Mouse (Mus musculus): ENCODE measurements around the gene Gbp4. TPM values are rescaled to one million over a fixed set of nuclear protein-coding genes. Genes with fewer than 3 reads are reported as not detected.
"Not testable (repeated sequence)": the region's sequence is repeated elsewhere in the genome, so short reads cannot be mapped to it uniquely, and the experiment has no call there.

The Gbp4 gene
- 3.6 and 4.6 TPM in 2 replicates for polyA plus RNA-seq (2011; ENCODE audit: insufficient read depth, insufficient read length, low replicate concordance, missing spikeins)

- WGBS, result 2% methylated on average over 2 of the region's 2 CpGs
- H3K27ac ChIP-seq (ENCODE audit: control insufficient read depth, insufficient read depth, low read depth, low read length, poor library complexity); H3K4me1 ChIP-seq (ENCODE audit: control insufficient read depth, insufficient read depth, low read length): not testable (repeated sequence)
- H3K4me3 ChIP-seq (replicated peaks; ENCODE audit: control insufficient read depth, low read depth, low read length), result peak within 1 kb of the TSS; percentile 40
Measured at GRCm38 (mm10) chr5:105139409-105140088, at the start of gene Gbp4, which contains the start of the genes Gbp9 and Gbp8. Gene Gbp4 (minus strand): TSS chr5:105139586. Gene Gbp9 (minus strand): TSS chr5:105139539. Gene Gbp8 (minus strand): TSS chr5:105139540.

DNA sequence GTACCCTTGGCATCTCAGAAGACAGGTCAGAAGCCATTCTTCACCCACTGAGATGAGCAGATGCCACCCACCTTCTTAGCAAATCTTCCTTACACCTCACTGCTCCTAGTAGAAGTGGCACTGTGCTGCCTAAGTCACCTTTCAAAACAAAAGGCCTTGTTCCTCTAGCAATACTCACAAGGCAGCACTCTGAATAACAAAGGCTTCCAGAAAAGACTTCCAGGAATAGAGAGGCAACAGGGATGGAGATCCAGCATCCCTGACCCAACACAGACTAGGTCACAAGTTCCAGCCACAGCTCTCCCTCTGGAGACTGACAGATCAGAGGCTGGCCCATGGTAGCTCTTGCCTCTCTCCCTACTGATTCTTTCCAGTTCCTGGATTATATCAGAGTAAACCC lies 42.1 kb upstream of the Gbp4 start:
- Histone ChIP-seq H3K27ac (ENCODE audit: control insufficient read depth, insufficient read depth, low read depth, low read length, poor library complexity) (no peak overlapping the region), H3K4me3 (replicated peaks; ENCODE audit: control insufficient read depth, low read depth, low read length) (no peak overlapping the region), H3K4me1 (ENCODE audit: control insufficient read depth, insufficient read depth, low read length) (no peaks in the 10 kb centered on the region)
- TF ChIP-seq CTCF (IDR thresholded peaks at IDR 0.05; ENCODE audit: control insufficient read depth, insufficient read depth, low read length) (no peak), POLR2A (IDR thresholded peaks at IDR 0.05; ENCODE audit: borderline replicate concordance, control insufficient read depth, low read depth, low read length) (no peak)

- TF ChIP-seq CTCF (IDR thresholded peaks at IDR 0.05; ENCODE audit: control insufficient read depth, insufficient read depth, low read length) (no peak), POLR2A (IDR thresholded peaks at IDR 0.05; ENCODE audit: borderline replicate concordance, control insufficient read depth, low read depth, low read length) (no peak)
- H3K27ac ChIP-seq (ENCODE audit: control insufficient read depth, insufficient read depth, low read depth, low read length, poor library complexity), result no peak overlapping the region
- 68% methylated on average over 5 of the region's 5 CpGs for WGBS
Measured at GRCm38 (mm10) chr5:105156582-105156981, 17.2 kb upstream of the Gbp4 start.

DNA sequence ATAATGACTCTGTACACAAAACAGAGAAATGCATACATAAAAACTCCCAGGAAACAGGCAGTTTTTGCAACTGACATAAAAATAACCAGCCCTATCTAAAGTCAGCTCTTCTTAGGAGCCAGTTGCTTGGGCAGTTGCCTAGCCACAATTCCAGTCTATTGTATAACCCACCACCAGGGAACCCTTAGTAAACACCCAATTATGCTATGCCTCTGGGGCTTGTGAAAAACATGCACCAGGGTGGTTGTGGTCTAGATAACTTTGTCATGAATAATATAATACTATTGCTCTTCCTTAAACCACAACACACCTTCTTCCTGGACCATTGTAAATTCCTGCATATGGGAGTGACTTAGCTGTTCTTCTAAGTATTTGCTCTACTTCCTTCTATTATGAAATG lies 14.7 kb upstream of the Gbp4 start:
- TF ChIP-seq CTCF (IDR thresholded peaks at IDR 0.05; ENCODE audit: control insufficient read depth, insufficient read depth, low read length) (no peak), POLR2A (IDR thresholded peaks at IDR 0.05; ENCODE audit: borderline replicate concordance, control insufficient read depth, low read depth, low read length) (no peak)
- Histone ChIP-seq H3K27ac (ENCODE audit: control insufficient read depth, insufficient read depth, low read depth, low read length, poor library complexity) (no peak overlapping the region), H3K4me3 (replicated peaks; ENCODE audit: control insufficient read depth, low read depth, low read length) (no peak overlapping the region), H3K4me1 (ENCODE audit: control insufficient read depth, insufficient read depth, low read length) (no peaks in the 10 kb centered on the region)

More at GRCm38 (mm10) chr5:105156582-105156981, 17.2 kb upstream of the Gbp4 start:
- no peak overlapping the region for H3K4me3 ChIP-seq (replicated peaks; ENCODE audit: control insufficient read depth, low read depth, low read length)
- no peaks in the 10 kb centered on the region for H3K4me1 ChIP-seq (ENCODE audit: control insufficient read depth, insufficient read depth, low read length)

GRCm38 (mm10) chr5:105148062-105148461 lies 8.7 kb upstream of the Gbp4 start:
- H3K27ac ChIP-seq (ENCODE audit: control insufficient read depth, insufficient read depth, low read depth, low read length, poor library complexity); H3K4me3 ChIP-seq (replicated peaks; ENCODE audit: control insufficient read depth, low read depth, low read length); H3K4me1 ChIP-seq (ENCODE audit: control insufficient read depth, insufficient read depth, low read length): not testable (repeated sequence)
- 28% methylated on average over 2 of the region's 2 CpGs for WGBS

DNA sequence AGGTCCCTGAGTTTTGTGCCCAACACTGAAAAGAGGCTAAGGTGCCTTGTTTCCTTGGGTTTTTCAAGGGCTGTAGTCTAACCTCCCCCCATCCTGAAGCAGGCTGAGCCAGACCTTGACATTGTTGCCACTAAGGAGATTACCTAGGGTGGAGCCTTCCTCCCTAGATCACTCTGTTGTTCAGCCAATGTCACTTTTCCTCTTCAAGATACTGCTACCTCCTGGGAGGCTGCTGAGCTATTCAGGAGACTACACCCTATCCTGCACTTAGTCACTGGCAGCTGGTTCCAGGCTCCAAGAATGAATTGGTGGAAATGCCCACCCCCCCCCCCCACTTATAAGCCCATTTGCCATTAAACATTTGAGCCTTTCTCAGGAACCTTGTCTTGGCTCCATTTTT lies 7.1 kb upstream of the Gbp4 start:
- TF ChIP-seq POLR2A (IDR thresholded peaks at IDR 0.05; ENCODE audit: borderline replicate concordance, control insufficient read depth, low read depth, low read length), result no peak
- no peak for TF ChIP-seq CTCF (IDR thresholded peaks at IDR 0.05; ENCODE audit: control insufficient read depth, insufficient read depth, low read length)
- Histone ChIP-seq H3K27ac (ENCODE audit: control insufficient read depth, insufficient read depth, low read depth, low read length, poor library complexity) (no peak overlapping the region), H3K4me1 (ENCODE audit: control insufficient read depth, insufficient read depth, low read length) (peaks cover 3% of the 10 kb centered on the region; the same call in 1 of the 2 replicates), H3K4me3 (replicated peaks; ENCODE audit: control insufficient read depth, low read depth, low read length) (no peak overlapping the region)

DNA sequence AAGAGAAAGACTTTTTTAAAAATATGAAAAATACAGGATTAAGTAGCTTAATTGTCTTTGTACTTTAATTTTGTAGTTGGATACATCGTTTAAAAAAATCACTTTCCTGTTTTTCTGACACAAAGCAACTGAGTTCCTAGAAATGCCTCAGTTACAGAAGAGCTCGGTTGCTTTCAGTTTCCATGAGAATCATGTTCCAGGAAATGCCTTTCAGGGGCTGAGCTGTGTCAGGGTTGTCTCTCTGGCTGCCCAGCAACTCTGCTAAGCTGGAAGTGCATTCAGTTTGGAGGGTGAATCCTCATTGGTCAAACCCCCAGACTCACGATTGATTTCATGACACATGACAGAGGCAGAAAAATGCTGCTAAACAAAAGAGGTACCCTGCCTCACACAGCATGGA lies 6.3 kb upstream of the Gbp4 start:
- WGBS, result 4% methylated on average over 3 of the region's 3 CpGs

GRCm38 (mm10) chr5:105140089-105140810 lies 864 bp upstream of the Gbp4 start:
- not testable (repeated sequence) for H3K4me3 ChIP-seq (replicated peaks; ENCODE audit: control insufficient read depth, low read depth, low read length); H3K27ac ChIP-seq (ENCODE audit: control insufficient read depth, insufficient read depth, low read depth, low read length, poor library complexity); H3K4me1 ChIP-seq (ENCODE audit: control insufficient read depth, insufficient read depth, low read length)
- 70% methylated on average over 2 of the region's 2 CpGs for WGBS

More for the DNA sequence above, 6.3 kb upstream of the Gbp4 start:
- H3K4me3 ChIP-seq (replicated peaks; ENCODE audit: control insufficient read depth, low read depth, low read length); H3K4me1 ChIP-seq (ENCODE audit: control insufficient read depth, insufficient read depth, low read length); H3K27ac ChIP-seq (ENCODE audit: control insufficient read depth, insufficient read depth, low read depth, low read length, poor library complexity): not testable (repeated sequence)

- Histone ChIP-seq H3K4me1 (ENCODE audit: control insufficient read depth, insufficient read depth, low read length) (no peaks in the 10 kb centered on the region), H3K4me3 (replicated peaks; ENCODE audit: control insufficient read depth, low read depth, low read length) (peak overlapping the region; percentile 40), H3K27ac (ENCODE audit: control insufficient read depth, insufficient read depth, low read depth, low read length, poor library complexity) (no peak overlapping the region; the same call in 1 of the 2 replicates)
- TF ChIP-seq CTCF (IDR thresholded peaks at IDR 0.05; ENCODE audit: control insufficient read depth, insufficient read depth, low read length), result no peak
- TF ChIP-seq POLR2A (IDR thresholded peaks at IDR 0.05; ENCODE audit: borderline replicate concordance, control insufficient read depth, low read depth, low read length), result no peak
- 72% methylated on average over 1 of the region's 1 CpGs for WGBS
Measured at GRCm38 (mm10) chr5:105138906-105139305, 480 bp downstream of the Gbp4 start.

DNA sequence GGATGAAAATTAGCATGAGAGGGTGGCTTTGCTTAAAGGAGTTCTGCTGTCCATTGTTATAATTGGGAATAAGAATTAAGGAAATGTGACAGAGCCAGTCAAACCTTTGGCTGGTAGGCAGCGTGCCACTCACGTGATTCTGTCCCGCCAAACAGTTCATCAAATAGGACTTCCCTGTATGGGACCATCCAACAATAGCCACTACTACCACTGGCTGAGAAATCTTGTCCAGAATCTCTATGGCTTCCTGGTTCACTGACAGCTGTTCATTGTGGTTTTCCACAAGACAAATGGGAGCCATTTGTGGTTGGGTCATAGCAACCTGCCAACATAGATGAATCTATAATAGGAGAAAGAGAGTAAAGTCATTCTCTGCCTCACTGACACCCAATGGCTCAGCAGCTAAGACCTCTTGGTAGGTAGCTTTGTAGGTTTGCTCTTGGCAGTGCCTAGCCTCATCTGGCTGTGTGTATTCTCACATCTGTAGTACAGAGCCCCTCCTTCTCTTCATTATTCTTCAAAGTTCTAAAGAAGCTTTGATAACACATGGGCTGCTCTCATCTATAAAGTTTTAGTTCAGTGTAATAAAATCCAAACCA lies 2.6 kb downstream of the Gbp4 start:
- H3K27ac ChIP-seq (ENCODE audit: control insufficient read depth, insufficient read depth, low read depth, low read length, poor library complexity); H3K4me3 ChIP-seq (replicated peaks; ENCODE audit: control insufficient read depth, low read depth, low read length); H3K4me1 ChIP-seq (ENCODE audit: control insufficient read depth, insufficient read depth, low read length): not testable (repeated sequence)
- 14% methylated on average over 3 of the region's 3 CpGs for WGBS

GRCm38 (mm10) chr5:105121731-105122130 lies 17.7 kb downstream of the Gbp4 start:
- not testable (repeated sequence) for H3K4me3 ChIP-seq (replicated peaks; ENCODE audit: control insufficient read depth, low read depth, low read length); H3K27ac ChIP-seq (ENCODE audit: control insufficient read depth, insufficient read depth, low read depth, low read length, poor library complexity); H3K4me1 ChIP-seq (ENCODE audit: control insufficient read depth, insufficient read depth, low read length)
- WGBS, result 73% methylated on average over 6 of the region's 6 CpGs

Measured in bone marrow, adult 2 months (tissue).